Mouse (Mus musculus): ENCODE measurements around the gene Meis1. TPM values are rescaled to one million over a fixed set of nuclear protein-coding genes. Genes with fewer than 3 reads are reported as not detected.

The Meis1 gene
- polyA plus RNA-seq, 1 experiment from 2014 or later, result 132 TPM

- Histone ChIP-seq H3K4me3 (ENCODE audit: low read depth, low read length) (peak overlapping the region; percentile 62), H3K9me3 (ENCODE audit: low read depth, low read length) (no peaks in the 10 kb centered on the region), H3K27ac (ENCODE audit: low read depth) (peak overlapping the region; percentile 100), H3K36me3 (ENCODE audit: insufficient read depth) (peaks cover 66% of the 10 kb centered on the region), H3K9ac (peak overlapping the region; percentile 86), H3K4me1 (ENCODE audit: insufficient read depth) (peaks cover 7% of the 10 kb centered on the region; the same call in 1 of the 2 replicates), H3K27me3 (ENCODE audit: insufficient read depth, low read length) (no peaks in the 10 kb centered on the region), H3K4me2 (peak overlapping the region; percentile 62)
- no peak for ATAC-seq (ENCODE audit: insufficient read depth)
- no peak for TF ChIP-seq CTCF (IDR thresholded peaks at IDR 0.05; ENCODE audit: low read depth)
- WGBS, result 21% methylated on average over 17 of the region's 17 CpGs
- peak; percentile 49 for DNase-seq
Measured at GRCm38 (mm10) chr11:19009536-19010395, 9.0 kb downstream of the Meis1 start.

GRCm38 (mm10) chr11:19008610-19009384 lies 10.0 kb downstream of the Meis1 start:
- ATAC-seq (ENCODE audit: insufficient read depth) (no peak), DNase-seq (peak; percentile 49)
- Histone ChIP-seq H3K9ac (peak overlapping the region; percentile 86), H3K4me3 (ENCODE audit: low read depth, low read length) (peak overlapping the region; percentile 62), H3K4me2 (peak overlapping the region; percentile 62), H3K27ac (ENCODE audit: low read depth) (peak overlapping the region; percentile 100), H3K27me3 (ENCODE audit: insufficient read depth, low read length) (no peaks in the 10 kb centered on the region), H3K36me3 (ENCODE audit: insufficient read depth) (peaks cover 57% of the 10 kb centered on the region), H3K4me1 (ENCODE audit: insufficient read depth) (peaks cover 7% of the 10 kb centered on the region; the same call in 1 of the 2 replicates), H3K9me3 (ENCODE audit: low read depth, low read length) (no peaks in the 10 kb centered on the region)
- no peak for TF ChIP-seq CTCF (IDR thresholded peaks at IDR 0.05; ENCODE audit: low read depth)
- WGBS, result 27% methylated on average over 13 of the region's 13 CpGs

- Histone ChIP-seq H3K4me2 (peak overlapping the region; percentile 62), H3K9ac (peak overlapping the region; percentile 86), H3K4me3 (ENCODE audit: low read depth, low read length) (peak overlapping the region; percentile 62), H3K9me3 (ENCODE audit: low read depth, low read length) (no peaks in the 10 kb centered on the region), H3K36me3 (ENCODE audit: insufficient read depth) (peaks cover 57% of the 10 kb centered on the region), H3K4me1 (ENCODE audit: insufficient read depth) (peaks cover 9% of the 10 kb centered on the region; the same call in 1 of the 2 replicates), H3K27me3 (ENCODE audit: insufficient read depth, low read length) (no peaks in the 10 kb centered on the region), H3K27ac (ENCODE audit: low read depth) (peak overlapping the region; percentile 100)
- DNase-seq (peak; percentile 58), ATAC-seq (ENCODE audit: insufficient read depth) (no peak)
- peak; percentile 31; the same call in 1 of the 2 replicates for TF ChIP-seq CTCF (IDR thresholded peaks at IDR 0.05; ENCODE audit: low read depth)
- WGBS, result 25% methylated on average over 45 of the region's 45 CpGs
Measured at GRCm38 (mm10) chr11:19007541-19008424, 11.0 kb downstream of the Meis1 start.

GRCm38 (mm10) chr11:19007068-19007467 lies 11.7 kb downstream of the Meis1 start:
- H3K27ac ChIP-seq (ENCODE audit: low read depth), result peak overlapping the region; percentile 100
- H3K4me2 ChIP-seq, result peak overlapping the region; percentile 62
- WGBS, result 30% methylated on average over 5 of the region's 5 CpGs
- DNase-seq (peak; percentile 56), ATAC-seq (ENCODE audit: insufficient read depth) (no peak)
- no peaks in the 10 kb centered on the region for H3K9me3 ChIP-seq (ENCODE audit: low read depth, low read length)
- no peak for TF ChIP-seq CTCF (IDR thresholded peaks at IDR 0.05; ENCODE audit: low read depth)
- H3K9ac ChIP-seq, result peak overlapping the region; percentile 86
- H3K4me3 ChIP-seq (ENCODE audit: low read depth, low read length), result peak overlapping the region; percentile 62
- no peaks in the 10 kb centered on the region for H3K27me3 ChIP-seq (ENCODE audit: insufficient read depth, low read length)
- peaks cover 9% of the 10 kb centered on the region; the same call in 1 of the 2 replicates for H3K4me1 ChIP-seq (ENCODE audit: insufficient read depth)
- H3K36me3 ChIP-seq (ENCODE audit: insufficient read depth), result peaks cover 56% of the 10 kb centered on the region

DNA sequence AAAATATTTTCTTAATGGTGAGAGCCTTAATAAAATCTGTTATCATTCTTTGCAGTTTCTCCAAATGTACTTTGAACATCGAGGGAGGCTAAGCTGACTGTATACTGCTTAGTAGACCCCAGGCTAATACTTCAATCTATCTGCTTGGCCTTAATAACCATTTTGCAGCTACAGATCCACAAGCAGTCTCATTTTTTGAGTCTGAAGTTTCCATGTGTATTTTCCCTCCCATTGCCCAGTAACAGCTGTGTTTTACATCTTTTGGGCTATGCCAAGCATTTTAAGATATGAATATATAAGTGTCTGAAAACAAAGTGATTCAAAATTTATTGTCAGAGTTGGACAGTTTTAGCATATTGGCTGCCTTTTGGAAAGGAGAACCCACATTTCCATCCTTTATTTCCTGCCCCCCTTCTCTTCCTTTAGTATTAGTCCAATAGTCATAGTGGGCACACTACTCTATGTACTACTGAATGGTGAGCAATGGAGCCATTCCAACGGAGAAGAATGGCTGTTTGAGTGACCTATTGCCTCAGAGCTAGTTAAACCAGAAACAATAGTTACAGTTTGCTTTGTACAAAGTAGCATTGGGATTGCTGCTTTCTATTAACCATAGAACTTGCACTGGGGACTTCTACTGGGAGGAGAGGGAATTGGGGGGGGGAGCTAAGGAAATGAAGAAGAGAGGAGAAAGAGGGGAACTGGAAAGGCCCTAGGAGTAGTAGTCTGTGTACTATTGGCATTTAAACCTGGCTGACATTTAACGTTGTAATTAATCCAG lies 12.7 kb downstream of the Meis1 start:
- H3K4me2 ChIP-seq, result peak overlapping the region; percentile 62
- TF ChIP-seq CTCF (IDR thresholded peaks at IDR 0.05; ENCODE audit: low read depth), result no peak
- H3K4me1 ChIP-seq (ENCODE audit: insufficient read depth), result peaks cover 9% of the 10 kb centered on the region; the same call in 1 of the 2 replicates
- ATAC-seq (ENCODE audit: insufficient read depth), result peak; percentile 67
- 18% methylated on average over 3 of the region's 3 CpGs for WGBS
- no peaks in the 10 kb centered on the region for H3K9me3 ChIP-seq (ENCODE audit: low read depth, low read length)
- H3K4me3 ChIP-seq (ENCODE audit: low read depth, low read length), result no peak overlapping the region
- H3K27ac ChIP-seq (ENCODE audit: low read depth), result peak overlapping the region; percentile 100
- no peaks in the 10 kb centered on the region for H3K27me3 ChIP-seq (ENCODE audit: insufficient read depth, low read length)
- peaks cover 61% of the 10 kb centered on the region for H3K36me3 ChIP-seq (ENCODE audit: insufficient read depth)
- peak; percentile 76 for DNase-seq
- peak overlapping the region; percentile 23; the same call in 1 of the 2 replicates for H3K9ac ChIP-seq
